Mouse (Mus musculus) intestine, embryonic 14.5 days (tissue): ENCODE measurements around the gene Pate2. TPM values are rescaled to one million over a fixed set of nuclear protein-coding genes. Genes with fewer than 3 reads are reported as not detected.

Experiments used
- ATAC-seq: fragments of 200-750 bp; cut with Nextera tagmentation; replicated peaks from 2 replicates; pipeline ENCODE4 v1.8.0; 2017; ENCODE audit warnings: low read depth, moderate number of reproducible peaks, moderate TSS enrichment, moderate library complexity; ENCODE audit not compliant: low FRiP score, low TSS enrichment
- DNase-seq: peaks from one replicate; pipeline ENCODE4 v3.0.0-alpha.2; 2018; ENCODE audit warnings: low spot score
- H3K27ac ChIP-seq: fragments of 300-500 bp; sonication (generic); 2 replicates; pipeline ENCODE4 v1.5.1; 2014; ENCODE audit warnings: low read depth, mild to moderate bottlenecking, control low read depth
- H3K27me3 ChIP-seq: fragments of 300-500 bp; sonication (generic); replicated peaks from 2 replicates; pipeline ENCODE4 v1.6.1; 2014; ENCODE audit warnings: low read length, control low read depth; ENCODE audit not compliant: control insufficient read depth, insufficient read depth
- H3K36me3 ChIP-seq: fragments of 300-500 bp; sonication (generic); 2 replicates; pipeline ENCODE4 v1.6.1; 2014; ENCODE audit warnings: low read length, control low read depth; ENCODE audit not compliant: control insufficient read depth, insufficient read depth
- H3K4me1 ChIP-seq: fragments of 300-500 bp; sonication (generic); replicated peaks from 2 replicates; pipeline ENCODE4 v1.6.1; 2014; ENCODE audit warnings: low read length, control low read depth, mixed read lengths; ENCODE audit not compliant: control insufficient read depth, insufficient read depth
- H3K4me2 ChIP-seq: fragments of 300-500 bp; sonication (generic); 2 replicates; pipeline ENCODE4 v1.6.1; 2014; ENCODE audit warnings: low read length
- H3K4me3 ChIP-seq: fragments of 300-500 bp; sonication (generic); 2 replicates; pipeline ENCODE4 v1.5.1; 2014; ENCODE audit warnings: low read depth, low read length, control low read depth, mixed read lengths
- H3K9ac ChIP-seq: fragments of 300-500 bp; sonication (generic); 2 replicates; pipeline ENCODE4 v1.6.1; 2014; ENCODE audit warnings: mild to moderate bottlenecking, low read length
- H3K9me3 ChIP-seq: fragments of 300-500 bp; sonication (generic); 2 replicates; pipeline ENCODE4 v1.6.1; 2016; ENCODE audit warnings: low read length, control low read depth; ENCODE audit not compliant: control insufficient read depth
- WGBS: fragments of 180-500 bp; shearing (Covaris S2); extraction: QIAGEN DNeasy Blood & Tissue Kit; methylation state at CpG from one replicate; pipeline ENCODE4 v1.1.7; 2014; 5-methylcytosine and 5-hydroxymethylcytosine counted together
- polyA plus RNA-seq: library from polyadenylated mRNA; unstranded; fragments of >200 nt; fragmentation: Nextera tagmentation; extraction: Ambion mirVana; gene quantifications from 2 replicates; pipeline ENCODE4 v1.2.1, GENCODE M21; 2014

The Pate2 gene
- polyA plus RNA-seq, 1 experiment from 2014 or later = 0.43 TPM

GRCm38 (mm10) chr9:35544666-35545065, 25.4 kb upstream of the Pate2 start:
- H3K4me2 ChIP-seq = no peak overlapping the region
- peak; percentile 35 for DNase-seq
- no peak for ATAC-seq
- H3K9ac ChIP-seq = no peak overlapping the region
- WGBS = 76% methylated on average over 2 of the region's 2 CpGs
- H3K4me1 ChIP-seq = no peaks in the 10 kb centered on the region
- no peaks in the 10 kb centered on the region for H3K9me3 ChIP-seq
- no peak overlapping the region for H3K27ac ChIP-seq
- no peaks in the 10 kb centered on the region for H3K36me3 ChIP-seq
- H3K4me3 ChIP-seq = no peak overlapping the region
- no peaks in the 10 kb centered on the region for H3K27me3 ChIP-seq

GRCm38 (mm10) chr9:35545704-35546103, 24.4 kb upstream of the Pate2 start:
- H3K9me3 ChIP-seq = no peaks in the 10 kb centered on the region
- ATAC-seq (no peak), DNase-seq (peak; percentile 43)
- H3K9ac ChIP-seq = no peak overlapping the region
- H3K4me2 ChIP-seq = no peak overlapping the region
- H3K4me1 ChIP-seq = no peaks in the 10 kb centered on the region
- H3K27ac ChIP-seq = no peak overlapping the region
- 69% methylated on average over 12 of the region's 12 CpGs for WGBS
- no peak overlapping the region for H3K4me3 ChIP-seq
- no peaks in the 10 kb centered on the region for H3K27me3 ChIP-seq
- no peaks in the 10 kb centered on the region for H3K36me3 ChIP-seq

- Histone ChIP-seq H3K4me2 (no peak overlapping the region), H3K9me3 (no peaks in the 10 kb centered on the region), H3K36me3 (no peaks in the 10 kb centered on the region), H3K9ac (no peak overlapping the region), H3K4me1 (no peaks in the 10 kb centered on the region), H3K27ac (no peak overlapping the region), H3K4me3 (no peak overlapping the region), H3K27me3 (no peaks in the 10 kb centered on the region)
- no peak for ATAC-seq
- 85% methylated on average over 9 of the region's 9 CpGs for WGBS
- DNase-seq = peak; percentile 18
Observed at GRCm38 (mm10) chr9:35546745-35547144, 23.3 kb upstream of the Pate2 start.

- no peaks in the 10 kb centered on the region for H3K9me3 ChIP-seq
- no peak overlapping the region for H3K4me3 ChIP-seq
- no peaks in the 10 kb centered on the region for H3K4me1 ChIP-seq
- no peak overlapping the region for H3K27ac ChIP-seq
- no peaks in the 10 kb centered on the region for H3K36me3 ChIP-seq
- DNase-seq (peak; percentile 28), ATAC-seq (no peak)
- no peak overlapping the region for H3K4me2 ChIP-seq
- 83% methylated on average over 9 of the region's 9 CpGs for WGBS
- no peaks in the 10 kb centered on the region for H3K27me3 ChIP-seq
- no peak overlapping the region for H3K9ac ChIP-seq
Observed at GRCm38 (mm10) chr9:35548455-35548854, 21.6 kb upstream of the Pate2 start.

- H3K4me3 ChIP-seq = no peak overlapping the region
- peaks cover 11% of the 10 kb centered on the region; the same call in 1 of the 2 replicates for H3K4me1 ChIP-seq
- H3K27ac ChIP-seq = no peak overlapping the region
- H3K27me3 ChIP-seq = 0 out of 2 replicates have a peak, but pooled peaks cover 7% of the 10 kb centered on the region
- 64% methylated on average over 12 of the region's 12 CpGs for WGBS
- peaks cover 8% of the 10 kb centered on the region for H3K36me3 ChIP-seq
- H3K9me3 ChIP-seq = no peaks in the 10 kb centered on the region
- no peak overlapping the region for H3K4me2 ChIP-seq
- ATAC-seq = no peak
- peak; percentile 42 for DNase-seq
- H3K9ac ChIP-seq = no peak overlapping the region
Observed at GRCm38 (mm10) chr9:35556494-35557102, 13.5 kb upstream of the Pate2 start.

DNA sequence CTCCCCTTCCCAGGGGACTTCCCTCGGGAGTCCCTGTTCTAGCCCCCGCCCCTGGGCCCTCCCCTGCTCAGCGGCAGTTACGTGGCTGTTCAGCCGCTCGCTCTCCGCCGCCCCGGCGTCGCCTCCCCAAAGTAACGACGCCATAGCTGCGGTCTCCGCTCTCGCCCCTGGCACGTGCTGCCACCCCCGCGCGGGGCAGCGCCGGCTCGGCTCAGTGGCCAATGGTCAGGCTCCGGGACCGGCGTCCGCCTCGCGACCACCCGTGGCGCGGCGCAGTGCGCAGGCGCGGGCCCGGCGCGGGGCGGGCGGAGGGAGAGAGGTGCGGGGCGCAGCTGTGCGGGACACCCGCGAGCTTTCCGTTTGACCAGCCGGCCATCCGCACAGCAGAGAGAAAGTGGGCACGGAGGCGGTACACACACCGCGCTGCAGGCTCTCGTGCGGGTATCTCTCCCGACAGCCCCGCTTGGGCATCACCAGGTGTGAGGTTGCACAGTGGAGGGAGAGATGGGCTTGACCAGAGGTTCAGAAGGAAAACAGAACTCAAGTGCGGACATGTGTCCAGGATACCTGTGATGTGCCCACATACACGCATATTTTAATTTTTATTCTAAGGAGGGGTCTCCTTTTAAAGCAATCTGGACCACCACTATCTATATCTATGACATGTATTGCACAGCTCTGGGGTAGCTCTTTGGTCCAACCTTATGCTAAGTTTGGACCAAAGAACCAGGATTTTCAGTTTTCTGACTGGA, 11.7 kb upstream of the Pate2 start, which contains the start of the genes Ddx25 and Pus3:
Ddx25 (minus strand) TSS at position 272 of the 752 bp plus-strand sequence.
Pus3 (plus strand) TSS at position 339 of the 752 bp plus-strand sequence.
- DNase-seq (peak; percentile 68), ATAC-seq (peak; percentile 77)
- Histone ChIP-seq H3K27me3 (0 out of 2 replicates have a peak, but pooled peaks cover 7% of the 10 kb centered on the region), H3K9ac (peak within 1 kb of the TSS; percentile 73), H3K27ac (no peak within 1 kb of the TSS), H3K4me1 (peaks cover 11% of the 10 kb centered on the region; the same call in 1 of the 2 replicates), H3K4me3 (peak within 1 kb of the TSS; percentile 80), H3K36me3 (peaks cover 18% of the 10 kb centered on the region), H3K4me2 (peak within 1 kb of the TSS; percentile 94), H3K9me3 (no peaks in the 10 kb centered on the region)
- under 1% methylated on average over 59 of the region's 59 CpGs for WGBS

DNA sequence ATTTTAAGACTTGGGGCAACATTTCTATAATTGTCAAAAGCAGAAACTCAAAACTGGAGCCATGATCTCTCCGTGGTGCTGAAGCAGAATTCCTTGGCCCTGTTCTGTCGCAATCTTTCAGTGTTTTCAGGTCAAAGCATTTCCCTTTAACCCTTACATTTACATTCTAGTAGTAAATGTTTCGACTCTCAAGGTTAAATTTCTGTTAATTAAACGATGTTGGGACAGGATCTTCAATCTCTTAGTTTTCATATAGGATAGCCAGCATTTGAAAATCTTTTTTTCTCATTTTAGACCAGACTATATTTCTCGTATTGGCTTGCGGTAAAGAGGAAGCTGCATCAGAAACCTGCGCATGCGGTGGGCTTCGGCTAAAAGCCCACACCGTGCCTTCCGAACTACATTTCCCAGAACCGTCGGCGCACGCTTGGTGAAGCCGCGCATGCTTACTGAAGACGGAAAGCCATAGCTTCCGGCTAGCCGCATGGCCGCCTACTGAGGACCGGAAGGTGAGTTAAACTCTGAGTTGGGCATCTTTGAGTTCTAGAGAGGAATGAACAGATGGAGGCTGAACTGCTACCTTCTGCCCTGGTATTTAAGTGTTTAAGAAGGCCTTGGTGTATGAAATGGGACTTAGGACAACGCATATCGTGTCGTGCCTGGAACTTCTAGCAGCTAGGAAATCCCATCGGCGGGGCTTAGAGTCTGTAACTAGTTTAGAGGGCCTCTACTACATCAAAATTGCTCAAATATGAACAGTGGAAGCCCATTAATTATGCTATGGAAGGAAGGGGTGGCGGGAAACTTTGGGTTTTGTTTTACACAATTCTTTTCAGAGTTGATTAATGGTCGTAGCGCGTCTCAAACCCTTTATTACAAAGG, 10.8 kb upstream of the Pate2 start:
- WGBS = 3% methylated on average over 31 of the region's 31 CpGs
- ATAC-seq = peak; percentile 83

GRCm38 (mm10) chr9:35561076-35561475, 9.0 kb upstream of the Pate2 start:
- H3K27ac ChIP-seq = no peak overlapping the region
- no peak overlapping the region for H3K4me3 ChIP-seq
- peaks cover 11% of the 10 kb centered on the region; the same call in 1 of the 2 replicates for H3K4me1 ChIP-seq
- WGBS = 93% methylated on average over 11 of the region's 11 CpGs
- no peaks in the 10 kb centered on the region for H3K9me3 ChIP-seq
- 0 out of 2 replicates have a peak, but pooled peaks cover 7% of the 10 kb centered on the region for H3K27me3 ChIP-seq
- ATAC-seq (no peak), DNase-seq (peak; percentile 43)
- H3K9ac ChIP-seq = no peak overlapping the region
- no peak overlapping the region for H3K4me2 ChIP-seq
- peaks cover 39% of the 10 kb centered on the region for H3K36me3 ChIP-seq

More for the DNA sequence above, 10.8 kb upstream of the Pate2 start:
- Histone ChIP-seq H3K27ac (no peak overlapping the region), H3K4me1 (peaks cover 11% of the 10 kb centered on the region; the same call in 1 of the 2 replicates), H3K27me3 (0 out of 2 replicates have a peak, but pooled peaks cover 7% of the 10 kb centered on the region), H3K9ac (peak overlapping the region; percentile 73), H3K4me3 (peak overlapping the region; percentile 80), H3K4me2 (peak overlapping the region; percentile 94), H3K9me3 (no peaks in the 10 kb centered on the region), H3K36me3 (peaks cover 21% of the 10 kb centered on the region)
- peak; percentile 89 for DNase-seq
